In the genomic region with DNA sequence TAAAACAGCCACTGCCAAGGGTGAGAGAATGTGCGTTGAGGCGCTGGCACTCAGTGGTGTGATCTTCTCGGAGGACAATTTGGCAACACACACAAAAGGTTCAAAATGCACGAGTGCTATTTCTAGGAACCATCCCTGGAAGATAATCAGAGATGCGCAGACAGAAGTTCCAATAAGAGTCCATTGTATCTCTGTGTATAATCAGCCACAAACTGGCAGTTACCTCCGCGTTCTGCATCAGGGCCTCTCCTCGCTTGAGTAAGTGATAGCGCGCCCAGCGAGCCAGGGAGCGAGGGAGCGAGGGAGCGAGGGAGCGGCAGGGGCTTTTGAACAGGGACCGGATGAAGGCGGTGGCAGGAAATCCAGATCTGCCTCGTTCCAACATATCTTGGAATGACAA, we compare ENCODE assay signal across 20 mouse cellular contexts.
A peak's percentile ranks its signal among the peaks of the same experiment; 100 is the strongest.
DNase-seq lines count a peak whose midpoint lies in the region; ATAC-seq and TF ChIP-seq lines count a peak whose summit lies in the region.
"Had no signal": no experiment of that assay in that cellular context is flagged by ENCODE, and none has a peak within 500 bp of the region (broad histone marks: within the 10 kb centered on the region; RNA-seq: fewer than 3 reads in every experiment).

No protein-coding gene starts in this region.

- no peaks in the 10 kb centered on the region for H3K79me2 ChIP-seq in MEL (ENCODE audit: control insufficient read depth, insufficient read depth, low read length, poor library complexity)

- no peak overlapping the region; the same call in 1 of the 2 replicates for H3K4me2 ChIP-seq in kidney, embryonic 14.5 days (replicated peaks; ENCODE audit: low read depth, low read length)
- peak overlapping the region; percentile 30; the same call in 1 of the 2 replicates for H3K4me2 ChIP-seq in liver, embryonic 15.5 days
- H3K4me2 ChIP-seq: lung, embryonic 14.5 days had no signal

- TF ChIP-seq RAD21 in MEL (IDR thresholded peaks at IDR 0.05; ENCODE audit: low read depth, low read length): no peak

- 0 out of 2 replicates have a peak, but pooled peaks cover 2% of the 10 kb centered on the region for H3K27me3 ChIP-seq in kidney, embryonic 14.5 days (ENCODE audit: control insufficient read depth, insufficient read depth, low read length)
- no peaks in the 10 kb centered on the region for H3K27me3 ChIP-seq in MEL (ENCODE audit: control insufficient read depth in 1 of 2, insufficient read depth in 2 of 2, low read length in 2 of 2)
- peaks cover 5% of the 10 kb centered on the region; the same call in 1 of the 2 replicates for H3K27me3 ChIP-seq in liver, embryonic 15.5 days

- 0 out of 2 replicates have a peak, but pooled peaks cover 3% of the 10 kb centered on the region for H3K4me1 ChIP-seq in kidney, embryonic 14.5 days (ENCODE audit: control insufficient read depth, insufficient read depth, low read length)
- peaks cover 13 to 20% of the 10 kb centered on the region in 2 experiments for H3K4me1 ChIP-seq in MEL (ENCODE audit: control insufficient read depth in 1 of 2, insufficient read depth in 2 of 2, low read length in 2 of 2)
- peaks cover 39% of the 10 kb centered on the region for H3K4me1 ChIP-seq in liver, embryonic 15.5 days (replicated peaks)

- peak; percentile 77 to 93 for TF ChIP-seq EP300 in MEL (IDR thresholded peaks at IDR 0.05; ENCODE audit: low read depth in 1 of 2, low read length in 2 of 2)

- no peak overlapping the region for H3K9ac ChIP-seq in kidney, embryonic 14.5 days (ENCODE audit: low read depth, low read length)
- H3K9ac ChIP-seq in MEL (ENCODE audit: control insufficient read depth, low read depth, low read length, poor library complexity, severe bottlenecking): peak overlapping the region; percentile 44
- H3K9ac ChIP-seq in liver, embryonic 15.5 days: no peak overlapping the region; the same call in 1 of the 2 replicates
- H3K9ac ChIP-seq: lung, embryonic 14.5 days had no signal

- no peak for TF ChIP-seq CTCF in MEL (IDR thresholded peaks at IDR 0.05 in 2 of 3, conservative IDR thresholded peaks at IDR 0.05 in 1 of 3; ENCODE audit: control insufficient read depth in 1 of 3, insufficient read depth in 1 of 3, low read depth in 2 of 3, low read length in 3 of 3, poor library complexity in 1 of 3, severe bottlenecking in 1 of 3)
- TF ChIP-seq CTCF in brain, embryonic 14.5 days (IDR thresholded peaks at IDR 0.05; ENCODE audit: borderline replicate concordance, extremely low read depth, insufficient read depth, insufficient read length): no peak

- WGBS in kidney, embryonic 14.5 days: 41% methylated on average over 18 of the region's 18 CpGs
- 29% methylated on average over 18 of the region's 18 CpGs for WGBS in liver, embryonic 15.5 days (ENCODE audit: insufficient replicate concordance)

- H3K27ac ChIP-seq in kidney, embryonic 14.5 days (ENCODE audit: low read depth, low read length): no peak overlapping the region
- peak overlapping the region; percentile 60 for H3K27ac ChIP-seq in MEL (ENCODE audit: control insufficient read depth, low read depth, low read length)
- H3K27ac ChIP-seq in liver, embryonic 15.5 days (replicated peaks): peak overlapping the region; percentile 52; the same call in 1 of the 2 replicates
- H3K27ac ChIP-seq: gastrocnemius, adult 2 months; limb, embryonic 10.5 days; macrophage had no signal

- no peaks in the 10 kb centered on the region for H3K36me3 ChIP-seq in kidney, embryonic 14.5 days (ENCODE audit: control insufficient read depth, insufficient read depth, low read length)
- H3K36me3 ChIP-seq in MEL (ENCODE audit: control insufficient read depth in 1 of 2, insufficient read depth in 2 of 2, low read length in 2 of 2): peaks cover 0 to 12% of the 10 kb centered on the region in 2 experiments; a peak in 2 of 4 replicates
- H3K36me3 ChIP-seq in liver, embryonic 15.5 days (replicated peaks): no peaks in the 10 kb centered on the region
- H3K36me3 ChIP-seq: G1E; limb, embryonic 10.5 days had no signal

- no peak overlapping the region for H3K4me3 ChIP-seq in kidney, embryonic 14.5 days (ENCODE audit: low read length)
- peak overlapping the region in 1 of 2 experiments; percentile 11; a peak in 1 of 4 replicates for H3K4me3 ChIP-seq in MEL (ENCODE audit: control insufficient read depth in 1 of 2, insufficient read depth in 1 of 2, low read depth in 2 of 2, low read length in 2 of 2)
- no peak overlapping the region for H3K4me3 ChIP-seq in liver, embryonic 15.5 days (replicated peaks)
- H3K4me3 ChIP-seq: gastrocnemius, adult 2 months; limb, embryonic 10.5 days; myocyte had no signal

- H3K9me3 ChIP-seq in kidney, embryonic 14.5 days (ENCODE audit: control insufficient read depth, low read length): no peaks in the 10 kb centered on the region
- no peaks in the 10 kb centered on the region for H3K9me3 ChIP-seq in MEL (replicated peaks; ENCODE audit: insufficient read depth, low read length)
- no peaks in the 10 kb centered on the region for H3K9me3 ChIP-seq in liver, embryonic 15.5 days (replicated peaks)
- H3K9me3 ChIP-seq: limb, embryonic 10.5 days had no signal

- DNase-seq in kidney, postnatal 14 days: no peak
- peak; percentile 73 for DNase-seq in MEL (ENCODE audit: low read depth, low spot score)
- DNase-seq in brain, embryonic 14.5 days (ENCODE audit: low read depth): peak; percentile 59
- DNase-seq in adrenal gland, postnatal 10 days: no peak
- no peak for DNase-seq in retina, embryonic 14.5 days (ENCODE audit: low spot score)
- DNase-seq in spleen, postnatal 36 days (ENCODE audit: low spot score in 2 of 2): no peak
- DNase-seq: adrenal gland, adult 8-10 months; cerebellum, postnatal 14 days; gastrocnemius, adult 2 months; kidney, postnatal 25 days; layer of hippocampus, postnatal 36 days; lung, embryonic 14.5 days; thymus, postnatal 4 days had no signal

- TF ChIP-seq POLR2A in MEL (IDR thresholded peaks at IDR 0.05; ENCODE audit: control insufficient read depth in 1 of 2, insufficient read depth in 1 of 2, low read depth in 1 of 2, low read length in 2 of 2, poor library complexity in 1 of 2): no peak
- TF ChIP-seq POLR2A in brain, embryonic 14.5 days (IDR thresholded peaks at IDR 0.05; ENCODE audit: borderline replicate concordance, extremely low read depth, insufficient read depth, insufficient read length, poor library complexity, severe bottlenecking): no peak

- 0 out of 2 replicates have a peak, but pooled peaks have one; percentile 41 for ATAC-seq in kidney, embryonic 14.5 days (ENCODE audit: low FRiP score, low TSS enrichment)
- peak; percentile 71 for ATAC-seq in liver, embryonic 15.5 days (ENCODE audit: insufficient read depth)
- ATAC-seq: inflammation-experienced regulatory T-cells, adult 6 months had no signal

TF ChIP-seq in MEL, 35 proteins besides CTCF, POLR2A, EP300 and RAD21:
- peak; percentile 73 for TF ChIP-seq TBP (IDR thresholded peaks at IDR 0.05; ENCODE audit: low read depth, low read length)
- TF ChIP-seq GATA1 (IDR thresholded peaks at IDR 0.05; ENCODE audit: low read depth, low read length): peak; percentile 74
- TF ChIP-seq MYB (IDR thresholded peaks at IDR 0.05; ENCODE audit: low read depth, low read length): peak; percentile 70
- peak; percentile 73 for TF ChIP-seq RCOR1 (IDR thresholded peaks at IDR 0.05; ENCODE audit: low read depth, low read length)
- peak; percentile 34; the same call in 1 of the 2 replicates for TF ChIP-seq MXI1 (IDR thresholded peaks at IDR 0.05; ENCODE audit: low read depth, low read length)
- TF ChIP-seq MAFK (IDR thresholded peaks at IDR 0.05; ENCODE audit: borderline replicate concordance, low read depth, low read length): no peak
- TF ChIP-seq POLR2AphosphoS5 (IDR thresholded peaks at IDR 0.05; ENCODE audit: borderline replicate concordance, low read depth, low read length): no peak
- no peak for TF ChIP-seq NRF1 (IDR thresholded peaks at IDR 0.05; ENCODE audit: insufficient read depth, low read depth, low read length, poor library complexity, severe bottlenecking)
- no peak for TF ChIP-seq E2F4 (IDR thresholded peaks at IDR 0.05; ENCODE audit: borderline replicate concordance, low read depth, low read length)
- TF ChIP-seq MAZ (IDR thresholded peaks at IDR 0.05; ENCODE audit: low read depth, low read length): 0 out of 2 replicates have a peak, but pooled peaks have one; percentile 65
- 0 out of 2 replicates have a peak, but pooled peaks have one; percentile 81 for TF ChIP-seq UBTF (IDR thresholded peaks at IDR 0.05; ENCODE audit: borderline replicate concordance, insufficient read depth, low read depth, low read length)
- peak; percentile 73; the same call in 1 of the 2 replicates for TF ChIP-seq MEF2A (IDR thresholded peaks at IDR 0.05; ENCODE audit: extremely low read depth, insufficient replicate concordance, low read depth, low read length, poor library complexity, severe bottlenecking)
- TF ChIP-seq BHLHE40 (IDR thresholded peaks at IDR 0.05; ENCODE audit: borderline replicate concordance, low read depth, low read length): peak; percentile 83
- TF ChIP-seq TCF12 (IDR thresholded peaks at IDR 0.05; ENCODE audit: low read depth, low read length): peak; percentile 78
- peak; percentile 84 for TF ChIP-seq SIN3A (IDR thresholded peaks at IDR 0.05; ENCODE audit: low read length)
- TF ChIP-seq ETS1 (IDR thresholded peaks at IDR 0.05; ENCODE audit: low read depth, low read length): peak; percentile 79
- peak; percentile 40; the same call in 1 of the 2 replicates for TF ChIP-seq MAX (IDR thresholded peaks at IDR 0.05; ENCODE audit: low read length)
- no peak for TF ChIP-seq USF1 (IDR thresholded peaks at IDR 0.05; ENCODE audit: low read depth, low read length)
- peak; percentile 22; the same call in 1 of the 2 replicates for TF ChIP-seq MYC (IDR thresholded peaks at IDR 0.05; ENCODE audit: low read depth, low read length)

Comparison
In these comparisons a context has a peak if more than half of its experiments do, and no peak if none do; other contexts are left out.
1. DNase-seq: peak in MEL (single experiment) and brain, embryonic 14.5 days (single experiment); none in kidney, postnatal 14 days (single experiment), adrenal gland, postnatal 10 days (single experiment), retina, embryonic 14.5 days (single experiment) and spleen, postnatal 36 days (0 of 2).